Mouse (Mus musculus): Measurements from ENCODE around the gene Zfp574. TPM values are rescaled to one million over a fixed set of nuclear protein-coding genes. Genes with fewer than 3 reads are reported as not detected.

Zfp574 gene
- total RNA-seq, 2 experiments from 2014 or later, result 13.5 to 16.3 TPM

- DNase-seq, result no peak
Observed at GRCm38 (mm10) chr7:25112178-25112955, 40.0 kb downstream of the Zfp574 start.

- DNase-seq, result no peak
Observed at GRCm38 (mm10) chr7:25112956-25113603, 40.7 kb downstream of the Zfp574 start.

- peak; percentile 27 for DNase-seq
Observed at GRCm38 (mm10) chr7:25120061-25120834, 47.9 kb downstream of the Zfp574 start.

- DNase-seq, result no peak
Observed at GRCm38 (mm10) chr7:25121240-25121786, 48.9 kb downstream of the Zfp574 start.

- DNase-seq, result no peak
Observed at GRCm38 (mm10) chr7:25125716-25126281, 53.4 kb downstream of the Zfp574 start.

GRCm38 (mm10) chr7:25127971-25128370, 55.6 kb downstream of the Zfp574 start:
- DNase-seq, result no peak

GRCm38 (mm10) chr7:25129390-25129979, 57.1 kb downstream of the Zfp574 start:
- DNase-seq, result no peak

- DNase-seq, result no peak
Observed at GRCm38 (mm10) chr7:25130565-25130964, 58.2 kb downstream of the Zfp574 start.

- DNase-seq, result no peak
Observed at GRCm38 (mm10) chr7:25131247-25131646, 58.9 kb downstream of the Zfp574 start.

GRCm38 (mm10) chr7:25132318-25132960, 60.1 kb downstream of the Zfp574 start:
- DNase-seq, result no peak

Small RNA genes lying within 50 kb of the gene (microRNA-seq; reads per million reads assigned to microRNA genes)
- gene Mir6537, result 0 reads per million in 2 experiments

Other genes starting within 250 kb of the Zfp574 start
- gene Gm9844, start 210.4 kb upstream of the Zfp574 start, total RNA-seq (2021), result 1 to 10 TPM in 1 of 2 experiments, not detected in 1; 2.5 TPM
- gene Lypd4, start 202.6 kb upstream of the Zfp574 start, total RNA-seq (2021), result not detected
- gene Dmrtc2, start 202.5 kb upstream of the Zfp574 start, total RNA-seq (2021), result not detected
- gene Rps19, start 188.2 kb upstream of the Zfp574 start, total RNA-seq (2021), result 100 to 1,000 TPM; 902 to 929 TPM
- gene Cd79a, start 175.2 kb upstream of the Zfp574 start, total RNA-seq (2021), result 1 to 10 TPM in 1 of 2 experiments, under 1 TPM in 1; 0.88 to 1.4 TPM
- 10 to 100 TPM; 87.0 to 88.2 TPM for gene Arhgef1, start 169.7 kb upstream of the Zfp574 start, total RNA-seq (2021)
- not detected for gene Gm4881, start 128.1 kb upstream of the Zfp574 start, total RNA-seq (2021)
- gene Rabac1, start 99.8 kb upstream of the Zfp574 start, total RNA-seq (2021), result 100 to 1,000 TPM; 212 to 234 TPM
- gene Atp1a3, start 66.6 kb upstream of the Zfp574 start, total RNA-seq (2021), result under 1 TPM; 0.31 to 0.47 TPM
- 10 to 100 TPM; 14.0 to 15.7 TPM for gene Grik5, start 221 bp upstream of the Zfp574 start, total RNA-seq (2021)
- gene Pou2f2, start 107.2 kb downstream of the Zfp574 start, total RNA-seq (2021), result under 1 TPM; 0.36 to 0.79 TPM
- gene Dedd2, start 148.0 kb downstream of the Zfp574 start, total RNA-seq (2021), result 1 to 10 TPM; 7.2 to 9.6 TPM
- 10 to 100 TPM in 1 of 2 experiments, 1 to 10 TPM in 1; 9.9 to 10.2 TPM for gene Zfp526, start 148.9 kb downstream of the Zfp574 start, total RNA-seq (2021)
- gene Gsk3a, start 165.3 kb downstream of the Zfp574 start, total RNA-seq (2021), result 10 to 100 TPM; 68.2 to 70.9 TPM
- 10 to 100 TPM; 47.5 to 53.2 TPM for gene Erf, start 178.2 kb downstream of the Zfp574 start, total RNA-seq (2021)
- gene Cic, start 195.1 kb downstream of the Zfp574 start, total RNA-seq (2021), result 100 to 1,000 TPM; 108 to 109 TPM
- gene Pafah1b3, start 225.4 kb downstream of the Zfp574 start, total RNA-seq (2021), result 10 to 100 TPM; 37.5 to 38.4 TPM
- not detected for gene Prr19, start 228.8 kb downstream of the Zfp574 start, total RNA-seq (2021)
- gene Tmem145, start 233.5 kb downstream of the Zfp574 start, total RNA-seq (2021), result not detected
- 10 to 100 TPM; 26.2 to 29.3 TPM for gene Megf8, start 244.6 kb downstream of the Zfp574 start, total RNA-seq (2021)

Measured in heart, postnatal 4 days (tissue).